Mouse (Mus musculus) stomach, embryonic 16.5 days (tissue): ENCODE data around the gene Grm8. TPM values are rescaled to one million over a fixed set of nuclear protein-coding genes. Genes with fewer than 3 reads are reported as not detected.

Source experiments
- ATAC-seq: fragments of 200-750 bp; cut with Nextera tagmentation; 2 replicates; pipeline ENCODE4 v1.8.0; 2017; ENCODE audit warnings: moderate number of reproducible peaks, moderate TSS enrichment; ENCODE audit not compliant: insufficient read depth, low FRiP score
- H3K27ac ChIP-seq: fragments of 300-500 bp; sonication (generic); 2 replicates; pipeline ENCODE4 v1.5.1; 2014; ENCODE audit warnings: low read length
- H3K27me3 ChIP-seq: fragments of 300-500 bp; sonication (generic); 2 replicates; pipeline ENCODE4 v1.6.1; 2014; ENCODE audit warnings: low read length, control low read depth, mixed read lengths; ENCODE audit not compliant: control insufficient read depth, insufficient read depth
- H3K36me3 ChIP-seq: fragments of 300-500 bp; sonication (generic); 2 replicates; pipeline ENCODE4 v1.6.1; 2014; ENCODE audit warnings: low read length; ENCODE audit not compliant: control insufficient read depth, insufficient read depth
- H3K4me1 ChIP-seq: fragments of 300-500 bp; sonication (generic); 2 replicates; pipeline ENCODE4 v1.6.1; 2014; ENCODE audit warnings: low read length, control low read depth, mixed read lengths; ENCODE audit not compliant: control insufficient read depth, insufficient read depth
- H3K4me2 ChIP-seq: fragments of 300-500 bp; sonication (generic); 2 replicates; pipeline ENCODE4 v1.6.1; 2014; ENCODE audit warnings: low read depth, low read length, mixed read lengths
- H3K4me3 ChIP-seq: fragments of 300-500 bp; sonication (generic); replicated peaks from 2 replicates; pipeline ENCODE4 v1.5.1; 2014; ENCODE audit warnings: mild to moderate bottlenecking, low read length
- H3K9ac ChIP-seq: fragments of 300-500 bp; sonication (generic); 2 replicates; pipeline ENCODE4 v1.6.1; 2014; ENCODE audit warnings: low read length
- H3K9me3 ChIP-seq: fragments of 300-500 bp; sonication (generic); replicated peaks from 2 replicates; pipeline ENCODE4 v1.6.1; 2016; ENCODE audit warnings: low read length, control low read depth; ENCODE audit not compliant: control insufficient read depth
- WGBS: fragments of 180-500 bp; shearing (Covaris S2); extraction: QIAGEN DNeasy Blood & Tissue Kit; methylation state at CpG from one replicate; pipeline ENCODE4 v1.1.7; 2014; 5-methylcytosine and 5-hydroxymethylcytosine counted together
- polyA plus RNA-seq: library from polyadenylated mRNA; unstranded; fragments of >200 nt; fragmentation: Nextera tagmentation; extraction: Ambion mirVana; gene quantifications from 2 replicates; pipeline ENCODE4 v1.2.1, GENCODE M21; 2015

Grm8 gene
- polyA plus RNA-seq, 1 experiment from 2014 or later: 1.6 TPM

GRCm38 (mm10) chr6:28132056-28132455 lies 2.9 kb downstream of the Grm8 start:
- no peak for ATAC-seq
- Histone ChIP-seq H3K36me3 (no peaks in the 10 kb centered on the region), H3K9ac (no peak overlapping the region), H3K4me3 (no peak overlapping the region), H3K27me3 (peaks cover 46% of the 10 kb centered on the region), H3K27ac (no peak overlapping the region), H3K4me2 (no peak overlapping the region), H3K4me1 (peaks cover 6% of the 10 kb centered on the region; the same call in 1 of the 2 replicates), H3K9me3 (no peaks in the 10 kb centered on the region)
- 31% methylated on average over 4 of the region's 4 CpGs for WGBS

GRCm38 (mm10) chr6:28128871-28129270 lies 6.1 kb downstream of the Grm8 start:
- H3K9ac ChIP-seq: no peak overlapping the region
- H3K4me3 ChIP-seq: no peak overlapping the region
- H3K9me3 ChIP-seq: no peaks in the 10 kb centered on the region
- 91% methylated on average over 4 of the region's 4 CpGs for WGBS
- ATAC-seq: no peak
- H3K4me2 ChIP-seq: no peak overlapping the region
- no peaks in the 10 kb centered on the region for H3K36me3 ChIP-seq
- peaks cover 37% of the 10 kb centered on the region for H3K27me3 ChIP-seq
- H3K4me1 ChIP-seq: peaks cover 5% of the 10 kb centered on the region; the same call in 1 of the 2 replicates
- H3K27ac ChIP-seq: no peak overlapping the region

- ATAC-seq: no peak
Measured at GRCm38 (mm10) chr6:28115519-28115918, 19.5 kb downstream of the Grm8 start.

GRCm38 (mm10) chr6:28114916-28115315 lies 20.1 kb downstream of the Grm8 start:
- 83% methylated on average over 1 of the region's 1 CpGs for WGBS
- no peaks in the 10 kb centered on the region for H3K27me3 ChIP-seq
- no peaks in the 10 kb centered on the region for H3K36me3 ChIP-seq
- no peak overlapping the region for H3K27ac ChIP-seq
- no peak for ATAC-seq
- H3K9ac ChIP-seq: no peak overlapping the region
- H3K4me1 ChIP-seq: no peaks in the 10 kb centered on the region
- no peak overlapping the region for H3K4me2 ChIP-seq
- H3K9me3 ChIP-seq: no peaks in the 10 kb centered on the region
- H3K4me3 ChIP-seq: no peak overlapping the region

More at GRCm38 (mm10) chr6:28115519-28115918, 19.5 kb downstream of the Grm8 start:
- Histone ChIP-seq H3K9ac (no peak overlapping the region), H3K4me2 (no peak overlapping the region), H3K9me3 (no peaks in the 10 kb centered on the region), H3K27ac (no peak overlapping the region), H3K36me3 (no peaks in the 10 kb centered on the region), H3K4me1 (no peaks in the 10 kb centered on the region), H3K27me3 (no peaks in the 10 kb centered on the region), H3K4me3 (no peak overlapping the region)
- WGBS: 84% methylated on average over 2 of the region's 2 CpGs

GRCm38 (mm10) chr6:28111551-28111950 lies 23.4 kb downstream of the Grm8 start:
- no peaks in the 10 kb centered on the region for H3K27me3 ChIP-seq
- no peak overlapping the region for H3K4me3 ChIP-seq
- no peak overlapping the region for H3K4me2 ChIP-seq
- no peaks in the 10 kb centered on the region for H3K4me1 ChIP-seq
- no peak overlapping the region for H3K9ac ChIP-seq
- no peak for ATAC-seq
- no peaks in the 10 kb centered on the region for H3K9me3 ChIP-seq
- WGBS: 90% methylated on average over 8 of the region's 8 CpGs
- H3K27ac ChIP-seq: no peak overlapping the region
- H3K36me3 ChIP-seq: no peaks in the 10 kb centered on the region

- Histone ChIP-seq H3K27me3 (no peaks in the 10 kb centered on the region), H3K4me3 (no peak overlapping the region), H3K4me1 (no peaks in the 10 kb centered on the region), H3K4me2 (no peak overlapping the region), H3K36me3 (no peaks in the 10 kb centered on the region), H3K9ac (no peak overlapping the region), H3K27ac (no peak overlapping the region), H3K9me3 (no peaks in the 10 kb centered on the region)
- ATAC-seq: no peak
- 41% methylated on average over 9 of the region's 9 CpGs for WGBS
Measured at GRCm38 (mm10) chr6:28102608-28103316, 32.2 kb downstream of the Grm8 start.

GRCm38 (mm10) chr6:28100001-28100400 lies 35.0 kb downstream of the Grm8 start:
- Histone ChIP-seq H3K9me3 (no peaks in the 10 kb centered on the region), H3K27ac (no peak overlapping the region), H3K4me3 (no peak overlapping the region), H3K4me1 (no peaks in the 10 kb centered on the region), H3K36me3 (no peaks in the 10 kb centered on the region), H3K27me3 (no peaks in the 10 kb centered on the region), H3K4me2 (no peak overlapping the region), H3K9ac (no peak overlapping the region)
- ATAC-seq: no peak
- WGBS: 64% methylated on average over 3 of the region's 3 CpGs

GRCm38 (mm10) chr6:28092511-28092910 lies 42.5 kb downstream of the Grm8 start:
- Histone ChIP-seq H3K27ac (no peak overlapping the region), H3K36me3 (no peaks in the 10 kb centered on the region), H3K27me3 (no peaks in the 10 kb centered on the region), H3K9me3 (no peaks in the 10 kb centered on the region), H3K9ac (no peak overlapping the region), H3K4me1 (no peaks in the 10 kb centered on the region), H3K4me3 (no peak overlapping the region), H3K4me2 (no peak overlapping the region)
- WGBS: 86% methylated on average over 6 of the region's 6 CpGs
- no peak for ATAC-seq

GRCm38 (mm10) chr6:28091836-28092235 lies 43.1 kb downstream of the Grm8 start:
- H3K9ac ChIP-seq: no peak overlapping the region
- no peak for ATAC-seq
- WGBS: 83% methylated on average over 3 of the region's 3 CpGs
- no peaks in the 10 kb centered on the region for H3K27me3 ChIP-seq
- H3K4me2 ChIP-seq: no peak overlapping the region
- no peaks in the 10 kb centered on the region for H3K9me3 ChIP-seq
- H3K27ac ChIP-seq: no peak overlapping the region
- H3K36me3 ChIP-seq: no peaks in the 10 kb centered on the region
- no peaks in the 10 kb centered on the region for H3K4me1 ChIP-seq
- no peak overlapping the region for H3K4me3 ChIP-seq
